Mouse (Mus musculus): Measurements from ENCODE around the gene Styk1. TPM values are rescaled to one million over a fixed set of nuclear protein-coding genes. Genes with fewer than 3 reads are reported as not detected.
A peak's percentile ranks its signal among the peaks of the same experiment; 100 is the strongest.

Gene Styk1
- polyA plus RNA-seq, 2 experiments = 0.32 to 0.65 TPM

DNA sequence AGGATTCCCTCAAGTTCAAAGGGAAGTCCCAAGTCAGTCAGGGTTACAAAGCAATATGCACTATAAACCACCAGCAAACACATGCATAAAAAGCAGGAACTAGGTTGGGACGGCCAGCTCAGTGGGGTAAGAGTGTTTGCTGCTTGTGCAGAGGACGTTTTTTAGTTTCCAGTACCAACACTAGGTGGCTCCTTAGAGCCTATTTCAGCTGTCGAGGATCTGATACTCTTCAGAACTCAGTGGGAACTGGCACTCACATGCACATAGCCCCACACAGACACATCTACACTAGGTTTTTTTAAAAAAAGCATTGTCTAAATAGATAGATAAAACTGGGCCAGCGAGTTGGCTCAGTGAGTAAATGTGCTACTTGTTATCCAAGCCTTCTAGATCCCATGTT is 13.7 kb upstream of the Styk1 start:
- Histone ChIP-seq H3K36me3 (replicated peaks; ENCODE audit: control insufficient read depth, insufficient read depth, low read depth) (peaks cover 84% of the 10 kb centered on the region), H3K4me2 (ENCODE audit: low read depth) (no peak overlapping the region), H3K9ac (replicated peaks) (no peak overlapping the region), H3K4me1 (replicated peaks; ENCODE audit: control insufficient read depth in 2 of 2, insufficient read depth in 2 of 2, low read length in 1 of 2) (peaks cover 11 to 20% of the 10 kb centered on the region in 2 experiments), H3K9me3 (ENCODE audit: control insufficient read depth, low read length) (no peaks in the 10 kb centered on the region), H3K4me3 (ENCODE audit: insufficient read depth in 1 of 2, low read depth in 2 of 2, low read length in 2 of 2) (no peak overlapping the region), H3K27me3 (ENCODE audit: control insufficient read depth, insufficient read depth, low read length) (no peaks in the 10 kb centered on the region), H3K27ac (no peak overlapping the region)
- ATAC-seq (ENCODE audit: insufficient read depth) (peak; percentile 31; the same call in 1 of the 2 replicates), DNase-seq (ENCODE audit: low read depth in 3 of 3, low spot score in 3 of 3) (peak in 1 of 3 experiments; percentile 16)
- 40% methylated on average over 4 of the region's 4 CpGs for WGBS (ENCODE audit: insufficient replicate concordance)
- TF ChIP-seq CTCF (IDR thresholded peaks at IDR 0.05; ENCODE audit: low read depth) (peak; percentile 64), EP300 (IDR thresholded peaks at IDR 0.05; ENCODE audit: low read depth) (no peak)

DNA sequence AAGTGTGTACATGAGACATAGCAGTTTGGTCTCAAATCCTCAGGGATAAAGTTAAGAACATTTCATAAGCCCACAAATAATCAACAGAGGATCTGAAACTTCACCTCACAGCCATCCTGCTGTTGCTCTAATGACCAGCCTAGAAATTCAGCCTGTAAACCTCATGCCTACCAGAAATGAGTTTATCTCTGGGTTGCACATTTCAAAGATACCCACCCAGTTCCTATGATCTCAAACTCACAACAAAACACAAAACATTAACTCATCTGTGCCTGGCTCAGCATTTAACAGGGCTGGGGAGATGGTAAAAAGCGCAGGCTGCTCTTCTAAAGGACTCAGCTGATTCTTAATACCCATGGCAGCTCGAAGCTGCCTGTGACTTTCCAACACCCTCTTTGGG is 11.0 kb upstream of the Styk1 start:
- Histone ChIP-seq H3K9ac (replicated peaks) (peak overlapping the region; percentile 46; the same call in 1 of the 2 replicates), H3K27me3 (ENCODE audit: control insufficient read depth, insufficient read depth, low read length) (no peaks in the 10 kb centered on the region), H3K4me2 (ENCODE audit: low read depth) (peak overlapping the region; percentile 26; the same call in 1 of the 2 replicates), H3K36me3 (replicated peaks; ENCODE audit: control insufficient read depth, insufficient read depth, low read depth) (peaks cover 58% of the 10 kb centered on the region), H3K4me1 (replicated peaks; ENCODE audit: control insufficient read depth in 2 of 2, insufficient read depth in 2 of 2, low read length in 1 of 2) (peaks cover 15 to 30% of the 10 kb centered on the region in 2 experiments), H3K9me3 (ENCODE audit: control insufficient read depth, low read length) (no peaks in the 10 kb centered on the region), H3K4me3 (ENCODE audit: insufficient read depth in 1 of 2, low read depth in 2 of 2, low read length in 2 of 2) (no peak overlapping the region), H3K27ac (peak overlapping the region; percentile 77)
- TF ChIP-seq CTCF (IDR thresholded peaks at IDR 0.05; ENCODE audit: low read depth) = no peak
- peak; percentile 73 for TF ChIP-seq EP300 (IDR thresholded peaks at IDR 0.05; ENCODE audit: low read depth)
- DNase-seq (ENCODE audit: low read depth in 3 of 3, low spot score in 3 of 3) (peak; percentile 43 to 59 (median 58)), ATAC-seq (ENCODE audit: insufficient read depth) (peak; percentile 70)
- 18% methylated on average over 2 of the region's 2 CpGs for WGBS (ENCODE audit: insufficient replicate concordance)

DNA sequence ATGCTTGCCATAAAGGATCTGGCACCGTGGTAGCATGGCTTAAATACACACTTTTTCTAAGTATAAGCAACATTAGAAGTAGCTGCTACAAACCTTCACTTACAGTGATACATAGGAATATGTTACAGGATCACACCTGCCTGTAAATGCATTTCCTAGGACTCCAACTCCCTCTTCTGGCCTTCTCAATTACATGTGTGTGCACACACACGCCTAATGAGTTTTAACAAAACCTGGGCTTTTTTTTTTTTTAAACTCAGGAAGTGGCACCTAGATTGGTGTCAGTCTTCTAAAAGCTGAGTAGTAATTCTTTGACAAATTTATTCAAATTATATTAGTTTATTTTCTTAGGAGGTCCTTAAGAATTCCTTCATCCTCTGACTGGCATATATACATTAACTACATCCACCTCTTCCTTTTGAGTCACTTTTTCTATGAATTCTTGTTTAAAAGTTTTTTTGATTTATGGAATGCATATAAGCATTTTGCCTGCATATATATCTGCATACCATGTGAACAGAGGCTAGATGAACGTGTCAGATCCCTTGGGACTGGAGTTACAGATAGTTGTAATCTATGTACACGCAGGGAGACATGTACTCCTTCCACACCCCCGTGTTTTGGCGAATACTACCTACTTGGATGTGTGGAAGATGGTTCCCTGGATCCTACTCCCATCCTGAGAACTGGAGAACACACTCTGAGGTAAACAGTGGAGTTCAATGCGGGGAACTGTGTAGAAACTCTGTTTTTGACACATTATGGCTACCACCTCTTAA is 9.8 kb upstream of the Styk1 start:
- H3K4me2 ChIP-seq (ENCODE audit: low read depth) = no peak overlapping the region; the same call in 1 of the 2 replicates
- H3K27me3 ChIP-seq (ENCODE audit: control insufficient read depth, insufficient read depth, low read length) = no peaks in the 10 kb centered on the region
- no peak for DNase-seq (ENCODE audit: low read depth in 3 of 3, low spot score in 3 of 3)
- peak; percentile 42 for ATAC-seq (ENCODE audit: insufficient read depth)
- H3K9me3 ChIP-seq (ENCODE audit: control insufficient read depth, low read length) = no peaks in the 10 kb centered on the region
- H3K27ac ChIP-seq = peak overlapping the region; percentile 28; the same call in 1 of the 2 replicates
- H3K4me3 ChIP-seq (ENCODE audit: insufficient read depth in 1 of 2, low read depth in 2 of 2, low read length in 2 of 2) = no peak overlapping the region
- H3K9ac ChIP-seq (replicated peaks) = no peak overlapping the region
- WGBS (ENCODE audit: insufficient replicate concordance) = 55% methylated on average over 7 of the region's 7 CpGs
- peaks cover 15 to 31% of the 10 kb centered on the region in 2 experiments for H3K4me1 ChIP-seq (replicated peaks; ENCODE audit: control insufficient read depth in 2 of 2, insufficient read depth in 2 of 2, low read length in 1 of 2)
- TF ChIP-seq CTCF (IDR thresholded peaks at IDR 0.05; ENCODE audit: low read depth) = no peak; the same call in 1 of the 2 replicates
- TF ChIP-seq EP300 (IDR thresholded peaks at IDR 0.05; ENCODE audit: low read depth) = peak; percentile 40; the same call in 1 of the 2 replicates
- peaks cover 46% of the 10 kb centered on the region for H3K36me3 ChIP-seq (replicated peaks; ENCODE audit: control insufficient read depth, insufficient read depth, low read depth)

GRCm38 (mm10) chr6:131360693-131361092 is 7.3 kb upstream of the Styk1 start:
- H3K9me3 ChIP-seq (ENCODE audit: control insufficient read depth, low read length) = no peaks in the 10 kb centered on the region
- H3K9ac ChIP-seq (replicated peaks) = no peak overlapping the region
- ATAC-seq (ENCODE audit: insufficient read depth) (peak; percentile 80), DNase-seq (ENCODE audit: low read depth in 3 of 3, low spot score in 3 of 3) (peak; percentile 57 to 68 (median 58))
- no peak for TF ChIP-seq EP300 (IDR thresholded peaks at IDR 0.05; ENCODE audit: low read depth)
- TF ChIP-seq CTCF (IDR thresholded peaks at IDR 0.05; ENCODE audit: low read depth) = no peak
- WGBS (ENCODE audit: insufficient replicate concordance) = 42% methylated on average over 5 of the region's 5 CpGs
- peaks cover 21% of the 10 kb centered on the region for H3K36me3 ChIP-seq (replicated peaks; ENCODE audit: control insufficient read depth, insufficient read depth, low read depth)
- H3K27ac ChIP-seq = no peak overlapping the region
- H3K4me1 ChIP-seq (replicated peaks; ENCODE audit: control insufficient read depth in 2 of 2, insufficient read depth in 2 of 2, low read length in 1 of 2) = peaks cover 15 to 30% of the 10 kb centered on the region in 2 experiments
- no peak overlapping the region for H3K4me3 ChIP-seq (ENCODE audit: insufficient read depth in 1 of 2, low read depth in 2 of 2, low read length in 2 of 2)
- H3K27me3 ChIP-seq (ENCODE audit: control insufficient read depth, insufficient read depth, low read length) = no peaks in the 10 kb centered on the region; the same call in 1 of the 2 replicates
- H3K4me2 ChIP-seq (ENCODE audit: low read depth) = no peak overlapping the region

DNA sequence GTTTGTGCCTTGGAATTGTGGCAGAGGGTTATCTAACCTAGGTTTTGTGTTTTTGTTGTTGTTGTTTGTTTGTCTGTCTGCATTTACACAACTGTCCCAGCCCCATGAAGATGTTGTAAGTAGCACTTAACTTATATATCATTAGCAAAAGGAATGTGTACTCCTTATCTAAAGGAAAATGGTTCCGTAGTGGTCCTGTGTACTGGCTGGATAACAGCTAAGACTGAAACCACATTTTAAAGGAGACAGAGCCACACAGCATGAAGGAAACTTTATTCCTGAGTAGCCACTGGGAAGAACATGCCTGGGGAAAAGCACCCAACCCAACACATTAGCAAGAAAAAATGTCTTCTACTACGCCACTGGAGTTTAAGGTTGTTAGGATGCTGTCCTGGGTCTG is 6.1 kb upstream of the Styk1 start:
- Histone ChIP-seq H3K4me2 (ENCODE audit: low read depth) (no peak overlapping the region), H3K9me3 (ENCODE audit: control insufficient read depth, low read length) (no peaks in the 10 kb centered on the region), H3K4me1 (replicated peaks; ENCODE audit: control insufficient read depth in 2 of 2, insufficient read depth in 2 of 2, low read length in 1 of 2) (peaks cover 13 to 24% of the 10 kb centered on the region in 2 experiments), H3K9ac (replicated peaks) (no peak overlapping the region), H3K4me3 (ENCODE audit: insufficient read depth in 1 of 2, low read depth in 2 of 2, low read length in 2 of 2) (no peak overlapping the region), H3K36me3 (replicated peaks; ENCODE audit: control insufficient read depth, insufficient read depth, low read depth) (peaks cover 11% of the 10 kb centered on the region), H3K27me3 (ENCODE audit: control insufficient read depth, insufficient read depth, low read length) (peaks cover 6% of the 10 kb centered on the region), H3K27ac (no peak overlapping the region)
- no peak for TF ChIP-seq CTCF (IDR thresholded peaks at IDR 0.05; ENCODE audit: low read depth)
- TF ChIP-seq EP300 (IDR thresholded peaks at IDR 0.05; ENCODE audit: low read depth) = no peak
- WGBS (ENCODE audit: insufficient replicate concordance) = 35% methylated on average over 2 of the region's 2 CpGs
- no peak for ATAC-seq (ENCODE audit: insufficient read depth)
- no peak for DNase-seq (ENCODE audit: low read depth in 3 of 3, low spot score in 3 of 3)
